Mouse (Mus musculus) heart, embryonic 15.5 days (tissue): ENCODE data around the gene Tctex1d2. TPM values are rescaled to one million over a fixed set of nuclear protein-coding genes. Genes with fewer than 3 reads are reported as not detected.
A peak's percentile ranks its signal among the peaks of the same experiment; 100 is the strongest.

Source experiments
- ATAC-seq: fragments of 200-750 bp; cut with Nextera tagmentation; replicated peaks from 2 replicates; pipeline ENCODE4 v1.8.0; 2017; ENCODE audit warnings: low read depth, moderate TSS enrichment; ENCODE audit not compliant: insufficient number of reproducible peaks, insufficient read depth, low FRiP score
- H3K27ac ChIP-seq: fragments of 300-500 bp; sonication (generic); 2 replicates; pipeline ENCODE4 v1.5.1; 2015; ENCODE audit warnings: mild to moderate bottlenecking, inconsistent platforms
- H3K27me3 ChIP-seq: fragments of 300-500 bp; sonication (generic); 2 replicates; pipeline ENCODE4 v1.6.1; 2015; ENCODE audit warnings: inconsistent platforms
- H3K36me3 ChIP-seq: fragments of 300-500 bp; sonication (generic); 2 replicates; pipeline ENCODE4 v1.6.1; 2015; ENCODE audit warnings: mild to moderate bottlenecking, inconsistent platforms
- H3K4me1 ChIP-seq: fragments of 300-500 bp; sonication (generic); replicated peaks from 2 replicates; pipeline ENCODE4 v1.6.1; 2015; ENCODE audit warnings: inconsistent platforms
- H3K4me2 ChIP-seq: fragments of 300-500 bp; sonication (generic); 2 replicates; pipeline ENCODE4 v1.6.1; 2015; ENCODE audit warnings: inconsistent platforms, mild to moderate bottlenecking, moderate library complexity
- H3K4me3 ChIP-seq: fragments of 300-500 bp; sonication (generic); 2 replicates; pipeline ENCODE4 v1.5.1; 2015; ENCODE audit warnings: mild to moderate bottlenecking, inconsistent platforms
- H3K9ac ChIP-seq: fragments of 300-500 bp; sonication (generic); 2 replicates; pipeline ENCODE4 v1.6.1; 2015; ENCODE audit warnings: mild to moderate bottlenecking, inconsistent platforms
- H3K9me3 ChIP-seq: fragments of 300-500 bp; sonication (generic); replicated peaks from 2 replicates; pipeline ENCODE4 v1.6.1; 2016; ENCODE audit warnings: inconsistent platforms
- WGBS: fragments of 180-500 bp; shearing (Covaris S2); methylation state at CpG from one replicate; pipeline ENCODE4 v1.1.7; 2015; ENCODE audit warnings: mixed read lengths; 5-methylcytosine and 5-hydroxymethylcytosine counted together
- polyA plus RNA-seq: library from polyadenylated mRNA; unstranded; fragments of >200 nt; fragmentation: Nextera tagmentation; extraction: Ambion mirVana; gene quantifications from 2 replicates; pipeline ENCODE4 v1.2.1, GENCODE M21; 2015

The Tctex1d2 gene
- polyA plus RNA-seq, result 21.1 and 22.5 TPM in 2 replicates

DNA sequence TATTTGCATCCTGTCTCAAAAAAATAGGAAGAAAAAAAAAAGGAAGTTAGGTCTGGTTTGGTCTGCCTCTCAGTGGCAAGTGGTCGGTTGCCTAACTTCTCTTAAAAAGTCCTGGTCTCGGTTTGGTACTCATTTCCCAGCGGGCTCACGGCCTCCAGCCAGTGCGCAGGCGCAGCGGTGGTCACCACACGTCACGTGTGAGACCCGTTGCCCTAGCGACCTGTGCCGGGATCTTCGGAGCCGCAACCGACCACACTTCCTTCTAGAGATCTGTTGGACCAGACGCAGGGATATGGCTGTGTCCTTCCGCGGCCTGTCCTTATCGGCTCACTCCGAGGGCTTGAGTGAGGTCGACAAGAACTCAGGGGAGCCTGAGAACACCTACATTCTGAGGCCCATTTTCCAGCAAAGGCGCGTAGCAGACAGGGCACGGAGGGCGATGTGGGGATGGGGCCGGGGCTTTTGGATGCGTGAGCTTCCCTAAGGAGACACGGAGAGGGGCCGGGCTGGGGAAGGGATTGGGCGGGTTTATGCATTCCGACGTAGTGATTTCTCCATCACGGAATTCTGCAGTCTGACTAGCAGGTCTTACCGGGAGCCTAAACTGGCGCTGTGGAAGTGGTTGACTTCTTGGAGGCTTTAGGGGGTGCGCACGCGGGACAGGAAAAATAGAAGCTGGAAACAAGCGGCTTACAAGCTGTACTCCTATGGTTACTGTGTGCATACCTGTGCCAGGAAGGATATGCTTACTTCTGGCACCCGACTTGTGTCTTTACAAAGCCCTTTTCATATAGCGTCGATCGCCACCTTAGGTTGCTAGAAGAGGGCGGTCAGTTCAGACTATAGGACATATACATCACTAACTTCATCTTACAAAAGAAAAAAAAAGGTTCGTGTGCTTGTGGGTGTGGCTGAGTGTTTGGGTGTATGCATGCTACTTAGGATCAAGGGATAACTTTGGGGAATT is at the start of gene Tctex1d2:
TSS of gene Tctex1d2 (plus strand) at position 186 of the 967 bp plus-strand sequence.
- Histone ChIP-seq H3K4me2 (peak within 1 kb of the TSS; percentile 81), H3K36me3 (no peaks in the 10 kb centered on the region), H3K27ac (peak within 1 kb of the TSS; percentile 91), H3K9me3 (no peaks in the 10 kb centered on the region), H3K9ac (peak within 1 kb of the TSS; percentile 69), H3K4me3 (peak within 1 kb of the TSS; percentile 79), H3K27me3 (no peaks in the 10 kb centered on the region), H3K4me1 (peaks cover 12% of the 10 kb centered on the region)
- peak; percentile 94 for ATAC-seq
- 2% methylated on average over 45 of the region's 45 CpGs for WGBS

DNA sequence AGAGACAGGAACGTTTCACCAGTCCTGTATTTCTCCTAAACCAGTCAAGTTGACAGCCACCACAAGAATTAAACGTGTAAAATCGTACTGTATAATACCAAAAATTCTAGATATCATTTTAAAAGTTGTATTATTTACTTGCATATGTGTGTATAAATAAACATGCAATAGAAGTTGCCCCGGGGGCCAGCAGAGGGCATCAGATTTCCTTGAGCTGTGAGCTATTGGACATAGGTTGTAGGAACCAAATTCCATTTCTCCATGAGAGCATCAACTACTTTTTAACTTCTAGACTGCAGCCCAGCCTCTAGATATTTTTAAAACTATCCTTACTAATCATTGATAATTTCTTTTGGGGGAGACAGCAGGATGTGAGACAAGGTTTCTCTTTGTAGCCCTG is 48.2 kb upstream of the Tctex1d2 start:
- peaks cover 47% of the 10 kb centered on the region for H3K36me3 ChIP-seq
- WGBS, result 88% methylated on average over 4 of the region's 4 CpGs

DNA sequence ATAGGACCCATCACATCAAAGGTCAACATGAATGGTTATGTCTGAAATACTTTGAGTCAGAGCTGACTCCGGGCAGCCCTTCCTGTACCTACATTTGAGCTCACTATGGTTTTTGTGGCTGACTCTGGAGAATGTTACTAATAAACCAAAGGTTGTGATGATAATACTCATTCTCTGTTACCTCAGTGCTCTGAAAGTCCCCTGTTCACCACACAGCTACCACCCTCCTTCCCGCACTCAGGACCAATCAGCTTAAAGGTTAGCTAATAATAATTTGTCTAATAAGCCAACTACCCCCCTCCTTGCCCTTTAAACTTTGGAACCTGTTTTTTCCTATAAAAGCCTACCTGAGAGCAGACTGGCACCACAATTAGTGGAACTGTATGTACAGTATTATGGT is 39.9 kb upstream of the Tctex1d2 start:
- H3K27ac ChIP-seq, result no peak overlapping the region
- no peak for ATAC-seq
- H3K9ac ChIP-seq, result no peak overlapping the region
- peaks cover 83% of the 10 kb centered on the region for H3K36me3 ChIP-seq
- H3K4me2 ChIP-seq, result no peak overlapping the region
- H3K4me3 ChIP-seq, result no peak overlapping the region
- H3K4me1 ChIP-seq, result no peaks in the 10 kb centered on the region
- H3K27me3 ChIP-seq, result no peaks in the 10 kb centered on the region
- no peaks in the 10 kb centered on the region for H3K9me3 ChIP-seq
- 91% methylated on average over 2 of the region's 2 CpGs for WGBS

More for the DNA sequence above, 48.2 kb upstream of the Tctex1d2 start:
- Histone ChIP-seq H3K9ac (no peak overlapping the region), H3K9me3 (no peaks in the 10 kb centered on the region), H3K27ac (no peak overlapping the region), H3K4me3 (no peak overlapping the region), H3K4me1 (no peaks in the 10 kb centered on the region), H3K4me2 (no peak overlapping the region), H3K27me3 (no peaks in the 10 kb centered on the region)
- ATAC-seq, result no peak

DNA sequence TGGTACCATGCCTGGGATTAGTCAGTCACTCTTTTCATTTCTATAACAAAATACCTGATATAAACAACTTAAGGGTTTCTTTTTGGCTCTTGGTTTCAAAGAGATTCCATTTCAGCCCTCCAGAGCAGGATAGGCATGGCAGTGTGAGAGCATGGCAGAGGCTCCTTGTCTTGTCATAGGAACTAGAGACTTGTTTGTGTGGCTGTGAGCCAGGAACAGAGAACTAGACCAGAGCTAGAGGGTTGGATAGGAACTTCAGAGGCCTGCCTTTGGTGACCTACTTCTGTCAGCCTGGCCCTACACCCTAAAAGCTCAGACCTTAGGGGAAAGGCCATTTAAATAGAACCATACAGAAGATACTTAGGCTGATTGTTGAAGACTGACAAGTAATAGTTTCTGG is 36.6 kb upstream of the Tctex1d2 start:
- H3K27me3 ChIP-seq, result no peaks in the 10 kb centered on the region
- H3K4me2 ChIP-seq, result no peak overlapping the region
- no peak overlapping the region for H3K27ac ChIP-seq
- no peak for ATAC-seq
- H3K36me3 ChIP-seq, result peaks cover 67% of the 10 kb centered on the region
- no peak overlapping the region for H3K9ac ChIP-seq
- H3K9me3 ChIP-seq, result no peaks in the 10 kb centered on the region
- no peak overlapping the region for H3K4me3 ChIP-seq
- H3K4me1 ChIP-seq, result no peaks in the 10 kb centered on the region

DNA sequence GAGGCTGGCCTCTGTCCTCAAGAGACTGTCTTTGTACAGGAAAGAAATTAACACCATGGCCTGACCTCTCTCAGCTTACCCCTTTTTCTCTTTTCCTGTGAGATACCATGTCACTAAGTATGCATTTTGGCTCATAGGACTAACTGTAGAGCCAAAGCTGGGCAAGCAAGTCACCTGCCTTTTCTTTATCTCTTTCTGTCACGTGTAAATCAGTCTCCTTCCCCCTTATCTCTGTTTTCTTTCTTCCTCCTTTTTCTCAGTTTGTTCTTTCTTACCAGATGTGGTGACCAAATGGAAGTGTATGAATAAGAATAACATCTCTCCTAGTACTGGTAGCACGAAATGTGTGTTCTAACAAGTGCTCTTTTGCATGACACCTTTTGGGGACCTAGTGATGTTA is 34.6 kb upstream of the Tctex1d2 start:
- ATAC-seq, result no peak
- H3K4me3 ChIP-seq, result no peak overlapping the region
- peaks cover 47% of the 10 kb centered on the region for H3K36me3 ChIP-seq
- H3K9me3 ChIP-seq, result no peaks in the 10 kb centered on the region
- H3K4me1 ChIP-seq, result no peaks in the 10 kb centered on the region
- H3K27ac ChIP-seq, result no peak overlapping the region
- WGBS, result 58% methylated on average over 2 of the region's 2 CpGs
- H3K9ac ChIP-seq, result no peak overlapping the region
- no peaks in the 10 kb centered on the region for H3K27me3 ChIP-seq
- no peak overlapping the region for H3K4me2 ChIP-seq

DNA sequence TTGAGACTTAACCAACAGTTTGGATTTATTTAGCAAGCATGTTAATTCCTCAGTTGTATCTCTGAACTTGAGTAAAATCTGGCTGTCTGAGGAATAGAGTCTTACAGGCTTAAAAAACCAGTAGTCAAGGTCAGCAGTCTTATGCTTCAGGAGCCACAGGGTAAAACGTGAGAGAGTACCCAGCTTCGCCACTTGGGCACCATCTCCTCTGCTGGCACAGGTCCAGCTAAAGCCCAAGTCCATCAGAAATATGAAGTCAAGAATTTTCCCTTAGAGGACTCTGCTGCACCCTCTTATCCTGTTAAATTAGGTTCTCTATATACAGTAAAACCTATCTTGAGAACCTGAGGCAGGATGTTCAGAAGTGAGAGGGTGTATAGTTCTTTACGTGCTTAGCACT is 32.7 kb upstream of the Tctex1d2 start:
- Histone ChIP-seq H3K9me3 (no peaks in the 10 kb centered on the region), H3K4me3 (no peak overlapping the region), H3K27me3 (no peaks in the 10 kb centered on the region), H3K9ac (no peak overlapping the region), H3K36me3 (peaks cover 36% of the 10 kb centered on the region), H3K27ac (no peak overlapping the region), H3K4me2 (no peak overlapping the region), H3K4me1 (no peaks in the 10 kb centered on the region)
- ATAC-seq, result no peak
- 77% methylated on average over 3 of the region's 3 CpGs for WGBS

DNA sequence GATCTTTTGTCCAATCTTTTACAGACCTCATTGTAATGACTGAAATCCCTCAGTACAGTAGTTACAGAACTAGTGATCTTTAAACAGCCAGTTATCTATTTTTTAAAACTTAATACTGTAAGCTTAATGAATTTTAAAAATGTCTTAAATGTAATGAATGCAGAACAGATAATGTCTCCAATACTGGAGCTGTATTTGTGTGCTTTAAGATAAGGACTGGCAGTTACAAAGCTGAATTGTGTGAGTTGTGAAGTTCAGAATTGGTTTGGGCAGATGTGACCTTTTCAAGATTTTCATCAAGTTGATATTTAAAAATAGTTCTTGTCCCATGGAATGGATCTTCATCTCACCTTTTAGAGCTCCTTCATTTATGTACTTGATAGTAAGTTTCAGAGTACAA is 30.5 kb upstream of the Tctex1d2 start:
- no peaks in the 10 kb centered on the region for H3K4me1 ChIP-seq
- peaks cover 30% of the 10 kb centered on the region for H3K36me3 ChIP-seq
- no peaks in the 10 kb centered on the region for H3K9me3 ChIP-seq
- H3K27me3 ChIP-seq, result no peaks in the 10 kb centered on the region
- H3K27ac ChIP-seq, result no peak overlapping the region
- H3K9ac ChIP-seq, result no peak overlapping the region
- ATAC-seq, result no peak
- no peak overlapping the region for H3K4me2 ChIP-seq
- no peak overlapping the region for H3K4me3 ChIP-seq

DNA sequence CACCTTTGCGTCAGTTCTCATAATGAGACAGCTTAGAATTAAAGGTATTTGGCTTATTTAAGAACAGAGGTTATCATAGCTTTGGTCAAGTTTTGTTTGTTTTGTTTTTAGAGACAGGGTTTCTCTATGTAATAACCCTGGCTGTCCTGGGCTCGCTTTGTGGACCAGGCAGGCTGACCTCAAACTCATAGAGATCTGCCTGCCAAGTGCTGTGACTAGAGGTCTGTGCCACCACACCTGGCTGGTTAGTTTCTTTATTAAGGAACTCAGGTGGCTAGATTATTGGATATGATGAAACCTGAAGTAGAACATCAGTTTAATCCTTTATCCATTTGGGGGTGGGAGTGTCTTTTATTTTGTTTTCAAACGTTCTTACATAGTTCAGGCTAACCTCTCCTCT is 29.7 kb upstream of the Tctex1d2 start:
- no peak for ATAC-seq

DNA sequence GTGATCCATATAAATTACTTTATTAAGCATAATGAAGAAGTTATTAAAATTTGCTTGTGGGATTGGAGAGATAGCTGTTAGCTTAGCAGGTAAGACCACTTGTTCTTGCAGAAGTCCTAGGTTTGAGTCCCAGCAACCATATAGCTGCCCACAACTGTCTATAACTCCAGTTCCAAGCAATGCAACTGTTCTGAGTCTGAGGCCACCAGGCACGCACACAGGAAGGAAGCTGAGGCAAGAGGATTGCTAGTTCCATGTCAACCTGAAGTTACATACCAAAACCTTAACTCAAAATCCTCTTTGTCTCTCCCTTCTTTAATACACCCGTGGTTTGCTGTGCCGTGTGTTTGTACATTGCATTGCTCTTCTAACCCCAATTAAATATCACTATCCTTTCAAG is 28.6 kb upstream of the Tctex1d2 start:
- peaks cover 18% of the 10 kb centered on the region for H3K36me3 ChIP-seq

More for the DNA sequence above, 29.7 kb upstream of the Tctex1d2 start:
- Histone ChIP-seq H3K27ac (no peak overlapping the region), H3K27me3 (no peaks in the 10 kb centered on the region), H3K4me3 (no peak overlapping the region), H3K4me1 (no peaks in the 10 kb centered on the region), H3K36me3 (peaks cover 27% of the 10 kb centered on the region), H3K9ac (no peak overlapping the region), H3K4me2 (no peak overlapping the region), H3K9me3 (no peaks in the 10 kb centered on the region)
- 77% methylated on average over 3 of the region's 3 CpGs for WGBS

DNA sequence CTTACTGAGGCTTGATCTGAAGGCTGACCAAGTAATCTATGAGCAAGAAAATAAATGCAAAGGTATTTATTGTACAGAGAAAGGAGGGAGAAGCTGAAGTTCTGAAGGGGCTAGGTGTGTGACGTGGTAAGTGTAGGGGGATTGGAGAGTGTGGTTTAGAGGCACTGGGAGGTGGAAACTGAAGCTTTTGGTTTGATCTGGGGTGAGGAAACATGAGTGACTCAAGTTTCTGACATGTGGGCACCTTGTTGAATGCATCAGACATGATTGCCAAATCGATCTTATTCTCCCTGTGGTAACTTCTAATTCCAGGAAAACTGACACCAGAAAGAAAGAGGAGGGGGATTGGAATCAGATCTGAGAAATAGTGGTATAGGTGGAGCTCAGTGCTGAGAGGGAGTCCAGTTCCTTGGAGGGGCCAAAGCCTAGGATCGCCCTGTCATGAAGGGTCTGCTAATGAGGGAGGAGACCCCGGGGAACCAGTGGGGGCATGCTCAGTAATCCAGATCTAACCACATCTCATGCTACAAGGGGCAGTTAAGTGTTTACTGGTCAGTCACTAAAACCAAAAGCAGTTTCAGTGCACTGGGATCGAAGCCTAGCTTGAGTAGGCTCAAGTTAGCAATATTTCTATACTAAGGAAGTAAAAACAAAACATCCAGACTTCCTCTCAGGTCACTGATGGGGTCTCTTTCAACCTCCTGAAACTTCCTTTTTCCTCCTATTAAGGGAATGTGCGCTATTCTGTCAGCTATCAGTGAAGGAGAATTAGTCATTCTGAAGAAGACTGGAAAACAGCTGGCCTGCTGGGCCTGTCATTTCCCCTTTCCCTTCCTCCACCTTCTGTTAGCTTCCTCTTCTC is 23.6 kb upstream of the Tctex1d2 start:
- 55% methylated on average over 6 of the region's 6 CpGs for WGBS
- Histone ChIP-seq H3K4me1 (no peaks in the 10 kb centered on the region), H3K4me2 (no peak overlapping the region), H3K9me3 (no peaks in the 10 kb centered on the region), H3K36me3 (peaks cover 13% of the 10 kb centered on the region), H3K27ac (peak overlapping the region; percentile 7; the same call in 1 of the 2 replicates), H3K27me3 (no peaks in the 10 kb centered on the region), H3K4me3 (no peak overlapping the region), H3K9ac (no peak overlapping the region)
- ATAC-seq, result no peak

More for the DNA sequence above, 28.6 kb upstream of the Tctex1d2 start:
- no peak overlapping the region for H3K27ac ChIP-seq
- WGBS, result 91% methylated on average over 3 of the region's 3 CpGs
- H3K4me3 ChIP-seq, result no peak overlapping the region
- no peaks in the 10 kb centered on the region for H3K27me3 ChIP-seq
- no peak overlapping the region for H3K4me2 ChIP-seq
- H3K4me1 ChIP-seq, result no peaks in the 10 kb centered on the region
- H3K9ac ChIP-seq, result no peak overlapping the region
- ATAC-seq, result no peak
- H3K9me3 ChIP-seq, result no peaks in the 10 kb centered on the region

DNA sequence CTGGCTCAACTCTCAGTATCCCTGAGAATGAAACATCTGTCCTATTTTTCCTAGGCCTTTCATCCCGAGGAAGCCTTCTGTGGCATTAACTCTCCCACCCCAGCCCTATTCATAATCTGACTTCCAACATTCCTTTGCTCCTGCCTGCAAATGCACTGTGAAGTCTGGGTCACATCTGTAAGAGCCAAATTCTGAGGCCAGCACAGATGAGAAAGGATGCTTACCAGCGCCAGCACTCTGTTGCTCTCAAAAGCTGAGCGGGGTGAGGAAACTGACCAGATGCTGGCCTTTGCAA is 23.0 kb upstream of the Tctex1d2 start:
- H3K27ac ChIP-seq, result peak overlapping the region; percentile 7; the same call in 1 of the 2 replicates
- no peak overlapping the region for H3K4me2 ChIP-seq
- no peaks in the 10 kb centered on the region for H3K9me3 ChIP-seq
- peaks cover 9% of the 10 kb centered on the region for H3K36me3 ChIP-seq
- WGBS, result 53% methylated on average over 3 of the region's 3 CpGs
- ATAC-seq, result no peak
- no peaks in the 10 kb centered on the region for H3K4me1 ChIP-seq
- H3K27me3 ChIP-seq, result no peaks in the 10 kb centered on the region
- H3K4me3 ChIP-seq, result no peak overlapping the region
- H3K9ac ChIP-seq, result no peak overlapping the region
